Comparison of ENCODE assay signal across 8 mouse cellular contexts in the genomic region with DNA sequence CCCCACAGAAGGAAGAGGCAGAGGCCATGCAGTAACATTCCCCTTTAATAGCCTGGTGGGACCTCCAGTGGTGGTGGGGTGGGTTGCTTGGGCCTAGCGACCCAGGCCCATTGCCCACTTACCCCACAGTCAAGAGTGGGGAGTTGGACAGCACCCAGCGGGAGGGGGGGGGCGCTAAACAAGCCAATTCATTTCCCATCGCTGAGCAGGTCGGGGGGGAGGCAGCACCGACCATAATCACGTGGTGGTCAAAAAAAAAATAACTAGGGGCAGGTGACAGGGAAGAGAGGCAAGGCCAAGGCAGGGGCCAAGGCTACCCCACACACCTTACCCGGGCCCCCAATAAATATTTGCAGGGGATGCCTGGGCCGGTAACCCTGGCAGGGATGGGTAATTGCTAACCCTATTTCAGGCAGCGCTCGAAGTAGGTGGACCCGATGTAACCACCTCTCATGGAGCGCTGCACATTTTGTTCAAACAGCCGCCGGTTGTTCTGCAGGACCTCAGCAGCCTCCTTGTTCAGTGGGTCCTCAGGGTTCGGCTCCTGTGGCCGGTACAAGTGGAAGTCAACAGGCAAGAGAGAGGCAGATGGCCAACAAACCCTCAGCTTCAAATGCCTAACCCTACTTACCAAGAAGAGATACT. TPM values are rescaled to one million over a fixed set of nuclear protein-coding genes. Genes with fewer than 3 reads are reported as not detected.
A peak's percentile ranks its signal among the peaks of the same experiment; 100 is the strongest.
DNase-seq lines count a peak whose midpoint lies in the region; ATAC-seq and TF ChIP-seq lines count a peak whose summit lies in the region.

No protein-coding gene starts in this region.

- peaks cover 46% of the 10 kb centered on the region for H3K36me3 ChIP-seq in lung, embryonic 15.5 days
- peaks cover 8% of the 10 kb centered on the region for H3K36me3 ChIP-seq in hindbrain, embryonic 11.5 days (ENCODE audit: control insufficient read depth, insufficient read depth, low read length)
- peaks cover 44% of the 10 kb centered on the region for H3K36me3 ChIP-seq in midbrain, embryonic 13.5 days

- WGBS in lung, embryonic 15.5 days, result 79% methylated on average over 17 of the region's 17 CpGs
- WGBS in lung, adult 2 months, result 74% methylated on average over 17 of the region's 17 CpGs
- WGBS in hindbrain, embryonic 11.5 days, result 88% methylated on average over 17 of the region's 17 CpGs
- WGBS in midbrain, embryonic 13.5 days, result 86% methylated on average over 17 of the region's 17 CpGs

- peak overlapping the region; percentile 92 for H3K27ac ChIP-seq in lung, embryonic 15.5 days
- H3K27ac ChIP-seq in hindbrain, embryonic 11.5 days (ENCODE audit: low read depth, low read length), result peak overlapping the region; percentile 91; the same call in 1 of the 2 replicates
- H3K27ac ChIP-seq in midbrain, embryonic 13.5 days, result peak overlapping the region; percentile 94

- H3K4me2 ChIP-seq in lung, embryonic 15.5 days, result peak overlapping the region; percentile 81
- H3K4me2 ChIP-seq in hindbrain, embryonic 11.5 days (replicated peaks; ENCODE audit: low read depth, low read length), result peak overlapping the region; percentile 82; the same call in 1 of the 2 replicates
- H3K4me2 ChIP-seq in midbrain, embryonic 13.5 days (replicated peaks), result peak overlapping the region; percentile 91

- ATAC-seq in lung, embryonic 15.5 days (ENCODE audit: borderline replicate concordance, extremely low read depth, low FRiP score, low TSS enrichment), result no peak
- ATAC-seq in hindbrain, embryonic 11.5 days (ENCODE audit: low FRiP score), result peak; percentile 3
- no peak for ATAC-seq in midbrain, embryonic 13.5 days

- H3K4me1 ChIP-seq in lung, embryonic 15.5 days, result peaks cover 41% of the 10 kb centered on the region
- peaks cover 10% of the 10 kb centered on the region for H3K4me1 ChIP-seq in lung, adult 2 months (ENCODE audit: control insufficient read depth, insufficient read depth, low read length)
- peaks cover 14% of the 10 kb centered on the region; the same call in 1 of the 2 replicates for H3K4me1 ChIP-seq in hindbrain, embryonic 11.5 days (replicated peaks; ENCODE audit: control insufficient read depth, insufficient read depth, low read length)
- peaks cover 50% of the 10 kb centered on the region for H3K4me1 ChIP-seq in midbrain, embryonic 13.5 days (replicated peaks)

- DNase-seq in adrenal gland, adult 8-10 months, result peak; percentile 36
- no peak for DNase-seq in adrenal gland, adult 2 months
- no peak for DNase-seq in lung, adult 2 months
- no peak for DNase-seq in hindbrain, embryonic 11.5 days (ENCODE audit: low spot score)
- DNase-seq in testis, postnatal 10 days (ENCODE audit: low spot score), result no peak
- no peak for DNase-seq in urinary bladder, postnatal 14 days (ENCODE audit: low spot score)

- peak overlapping the region; percentile 66 for H3K4me3 ChIP-seq in lung, embryonic 15.5 days
- no peak overlapping the region for H3K4me3 ChIP-seq in lung, adult 2 months (replicated peaks; ENCODE audit: extremely low read depth, low read depth, low read length)
- H3K4me3 ChIP-seq in hindbrain, embryonic 11.5 days (ENCODE audit: low read depth, low read length), result peak overlapping the region; percentile 57; the same call in 1 of the 2 replicates
- H3K4me3 ChIP-seq in midbrain, embryonic 13.5 days (replicated peaks), result peak overlapping the region; percentile 61; the same call in 1 of the 2 replicates

- no peak overlapping the region for H3K9ac ChIP-seq in lung, embryonic 15.5 days
- H3K9ac ChIP-seq in hindbrain, embryonic 11.5 days (ENCODE audit: low read depth, low read length), result no peak overlapping the region
- H3K9ac ChIP-seq in midbrain, embryonic 13.5 days (replicated peaks), result no peak overlapping the region

- no peaks in the 10 kb centered on the region for H3K9me3 ChIP-seq in lung, embryonic 15.5 days
- H3K9me3 ChIP-seq in hindbrain, embryonic 11.5 days (ENCODE audit: control insufficient read depth, low read length), result no peaks in the 10 kb centered on the region
- H3K9me3 ChIP-seq in midbrain, embryonic 13.5 days, result no peaks in the 10 kb centered on the region

- H3K27me3 ChIP-seq in lung, embryonic 15.5 days, result no peaks in the 10 kb centered on the region
- H3K27me3 ChIP-seq in hindbrain, embryonic 11.5 days (ENCODE audit: control insufficient read depth, insufficient read depth, low read length), result no peaks in the 10 kb centered on the region
- no peaks in the 10 kb centered on the region for H3K27me3 ChIP-seq in midbrain, embryonic 13.5 days

- no peak for TF ChIP-seq POLR2A in lung, adult 2 months (IDR thresholded peaks at IDR 0.05; ENCODE audit: borderline replicate concordance, extremely low read depth, low read depth, low read length)

- TF ChIP-seq CTCF in lung, adult 2 months (IDR thresholded peaks at IDR 0.05; ENCODE audit: insufficient read depth, low read length), result no peak

RNA-seq across cellular contexts. Expression of a gene that starts 0.7 kb away (rescaled TPM):
- total RNA-seq in adrenal gland, adult 8-10 months (2022), result 100 to 1,000 TPM; 235 to 249 (median 240) TPM
- total RNA-seq in adrenal gland, adult 2 months (2021), result 100 to 1,000 TPM; 212 to 215 TPM
- 37.2 and 41.9 TPM in 2 replicates for polyA plus RNA-seq in adrenal gland, adult 2 months (2012; rRNA removed)
- 138 and 140 TPM in 2 replicates for polyA plus RNA-seq in lung, embryonic 15.5 days (2015; fragmentation: Nextera tagmentation; extraction: Ambion mirVana)
- 68.5 and 93.5 TPM in 2 replicates for polyA plus RNA-seq in lung, adult 2 months (2012; rRNA removed)
- polyA plus RNA-seq in hindbrain, embryonic 11.5 days (2014; fragmentation: Nextera tagmentation; extraction: Ambion mirVana), result 154 and 157 TPM in 2 replicates
- 181 and 186 TPM in 2 replicates for polyA plus RNA-seq in midbrain, embryonic 13.5 days (2015; fragmentation: Nextera tagmentation; extraction: Ambion mirVana)

RNA-seq across cellular contexts. Expression of a gene that starts 2.7 kb away (rescaled TPM):
- 100 to 1,000 TPM; 168 to 169 (median 168) TPM for total RNA-seq in adrenal gland, adult 8-10 months (2022)
- total RNA-seq in adrenal gland, adult 2 months (2021), result 100 to 1,000 TPM; 196 to 219 TPM
- polyA plus RNA-seq in adrenal gland, adult 2 months (2012; rRNA removed), result 98.5 and 122 TPM in 2 replicates
- 114 and 122 TPM in 2 replicates for polyA plus RNA-seq in lung, embryonic 15.5 days (2015; fragmentation: Nextera tagmentation; extraction: Ambion mirVana)
- 82.5 and 143 TPM in 2 replicates for polyA plus RNA-seq in lung, adult 2 months (2012; rRNA removed)
- polyA plus RNA-seq in hindbrain, embryonic 11.5 days (2014; fragmentation: Nextera tagmentation; extraction: Ambion mirVana), result 147 and 173 TPM in 2 replicates
- polyA plus RNA-seq in midbrain, embryonic 13.5 days (2015; fragmentation: Nextera tagmentation; extraction: Ambion mirVana), result 63.1 and 91.6 TPM in 2 replicates

RNA-seq across cellular contexts. Expression of a gene that starts 19.2 kb away (rescaled TPM):
- 1 to 10 TPM; 3.2 to 7.5 (median 5.9) TPM for total RNA-seq in adrenal gland, adult 8-10 months (2022)
- total RNA-seq in adrenal gland, adult 2 months (2021), result 1 to 10 TPM; 1.7 to 2.3 TPM
- polyA plus RNA-seq in adrenal gland, adult 2 months (2012; rRNA removed), result 8.0 and 9.6 TPM in 2 replicates
- polyA plus RNA-seq in lung, embryonic 15.5 days (2015; fragmentation: Nextera tagmentation; extraction: Ambion mirVana), result 2.9 and 3.1 TPM in 2 replicates
- polyA plus RNA-seq in lung, adult 2 months (2012; rRNA removed), result 2.3 and 2.5 TPM in 2 replicates
- 2.4 and 2.6 TPM in 2 replicates for polyA plus RNA-seq in hindbrain, embryonic 11.5 days (2014; fragmentation: Nextera tagmentation; extraction: Ambion mirVana)
- 6.8 and 7.1 TPM in 2 replicates for polyA plus RNA-seq in midbrain, embryonic 13.5 days (2015; fragmentation: Nextera tagmentation; extraction: Ambion mirVana)

RNA-seq across cellular contexts. Expression of a gene that starts 25.5 kb away (rescaled TPM):
- total RNA-seq in adrenal gland, adult 8-10 months (2022), result 10 to 100 TPM; 15.2 to 19.9 (median 17.5) TPM
- total RNA-seq in adrenal gland, adult 2 months (2021), result 10 to 100 TPM; 10.7 to 15.5 TPM
- 53.7 and 59.9 TPM in 2 replicates for polyA plus RNA-seq in adrenal gland, adult 2 months (2012; rRNA removed)
- 24.8 and 27.8 TPM in 2 replicates for polyA plus RNA-seq in lung, embryonic 15.5 days (2015; fragmentation: Nextera tagmentation; extraction: Ambion mirVana)
- polyA plus RNA-seq in lung, adult 2 months (2012; rRNA removed), result 23.5 and 30.7 TPM in 2 replicates
- polyA plus RNA-seq in hindbrain, embryonic 11.5 days (2014; fragmentation: Nextera tagmentation; extraction: Ambion mirVana), result 25.0 and 25.3 TPM in 2 replicates
- polyA plus RNA-seq in midbrain, embryonic 13.5 days (2015; fragmentation: Nextera tagmentation; extraction: Ambion mirVana), result 37.3 and 41.2 TPM in 2 replicates

RNA-seq across cellular contexts. Expression of a gene that starts 36.4 kb away (rescaled TPM):
- total RNA-seq in adrenal gland, adult 8-10 months (2022), result 100 to 1,000 TPM; 223 to 300 (median 260) TPM
- total RNA-seq in adrenal gland, adult 2 months (2021), result 100 to 1,000 TPM; 212 to 228 TPM
- 173 and 261 TPM in 2 replicates for polyA plus RNA-seq in adrenal gland, adult 2 months (2012; rRNA removed)
- polyA plus RNA-seq in lung, embryonic 15.5 days (2015; fragmentation: Nextera tagmentation; extraction: Ambion mirVana), result 294 and 302 TPM in 2 replicates
- polyA plus RNA-seq in lung, adult 2 months (2012; rRNA removed), result 170 and 214 TPM in 2 replicates
- 427 and 438 TPM in 2 replicates for polyA plus RNA-seq in hindbrain, embryonic 11.5 days (2014; fragmentation: Nextera tagmentation; extraction: Ambion mirVana)
- 240 and 273 TPM in 2 replicates for polyA plus RNA-seq in midbrain, embryonic 13.5 days (2015; fragmentation: Nextera tagmentation; extraction: Ambion mirVana)
